Mouse (Mus musculus) spleen, adult 2 months (tissue): ENCODE measurements around the gene Pik3c2b. TPM values are rescaled to one million over a fixed set of nuclear protein-coding genes. Genes with fewer than 3 reads are reported as not detected.

Source experiments
- DNase-seq, 2 experiments: peaks; one replicate each; pipeline versions ENCODE4 v3.0.0 to v3.0.0-alpha.2; 2012 to 2021; ENCODE audit warnings: low spot score in 2 of 2, low read depth in 1 of 2
- H3K27ac ChIP-seq: fragments of 200-500 bp; 2 replicates; pipeline ENCODE4 v1.5.1; 2012; ENCODE audit warnings: low read length, inconsistent platforms; ENCODE audit not compliant: insufficient read depth
- H3K27me3 ChIP-seq: fragments of 200-500 bp; 2 replicates; pipeline ENCODE4 v1.6.1; 2012; ENCODE audit warnings: mild to moderate bottlenecking, moderate library complexity, low read length, inconsistent platforms; ENCODE audit not compliant: control insufficient read depth, insufficient read depth
- H3K36me3 ChIP-seq: fragments of 200-500 bp; 2 replicates; pipeline ENCODE4 v1.6.1; 2012; ENCODE audit warnings: mild to moderate bottlenecking, low read length, inconsistent platforms; ENCODE audit not compliant: control insufficient read depth, insufficient read depth
- H3K4me1 ChIP-seq: fragments of 200-500 bp; 2 replicates; pipeline ENCODE4 v1.6.1; 2011; ENCODE audit warnings: inconsistent platforms; ENCODE audit not compliant: control insufficient read depth, insufficient read depth, insufficient read length
- H3K4me3 ChIP-seq: fragments of 200-500 bp; 2 replicates; pipeline ENCODE4 v1.5.1; 2011; ENCODE audit warnings: mild to moderate bottlenecking, inconsistent platforms; ENCODE audit not compliant: insufficient read depth, insufficient read length; ENCODE audit errors: extremely low read depth
- CTCF ChIP-seq: fragments of 200-500 bp; IDR thresholded peaks from 2 replicates; pipeline ENCODE4 v1.5.1; 2011; ENCODE audit warnings: mild to moderate bottlenecking, inconsistent platforms; ENCODE audit not compliant: insufficient read depth, insufficient read length, insufficient replicate concordance; ENCODE audit errors: extremely low read depth
- POLR2A ChIP-seq: fragments of 200-500 bp; IDR thresholded peaks from 2 replicates; pipeline ENCODE4 v1.6.1; 2011; ENCODE audit warnings: low read depth, low read length, inconsistent platforms
- WGBS: fragments of 180-500 bp; shearing (Covaris S2); methylation state at CpG from one replicate; pipeline ENCODE4 v1.1.7; 2018; 5-methylcytosine and 5-hydroxymethylcytosine counted together
- polyA plus RNA-seq: library from polyadenylated mRNA; depleted of rRNA; stranded (reverse); fragments of >200 nt; gene quantifications from 2 replicates; pipeline ENCODE4 v1.2.3, GENCODE M21; 2012

The Pik3c2b gene
- polyA plus RNA-seq, 1 experiment = 22.2 TPM

- no peak overlapping the region; the same call in 1 of the 2 replicates for H3K4me3 ChIP-seq
- peak in 1 of 2 experiments; percentile 66 for DNase-seq
- H3K36me3 ChIP-seq = peaks cover 6% of the 10 kb centered on the region; the same call in 1 of the 2 replicates
- H3K27me3 ChIP-seq = no peaks in the 10 kb centered on the region
- TF ChIP-seq POLR2A (no peak), CTCF (no peak)
- H3K27ac ChIP-seq = peak overlapping the region; percentile 97
- 32% methylated on average over 11 of the region's 11 CpGs for WGBS
- peaks cover 50% of the 10 kb centered on the region for H3K4me1 ChIP-seq
Measured at GRCm38 (mm10) chr1:133083942-133084625, 38.6 kb downstream of the Pik3c2b start.

GRCm38 (mm10) chr1:133084708-133085416, 39.4 kb downstream of the Pik3c2b start:
- no peak for TF ChIP-seq POLR2A
- no peak for TF ChIP-seq CTCF
- Histone ChIP-seq H3K4me3 (no peak overlapping the region), H3K27ac (peak overlapping the region; percentile 97), H3K36me3 (peaks cover 6% of the 10 kb centered on the region; the same call in 1 of the 2 replicates), H3K4me1 (peaks cover 50% of the 10 kb centered on the region), H3K27me3 (no peaks in the 10 kb centered on the region)
- peak in 1 of 2 experiments; percentile 49 for DNase-seq
- WGBS = 60% methylated on average over 14 of the region's 14 CpGs

GRCm38 (mm10) chr1:133085417-133085742, 39.9 kb downstream of the Pik3c2b start:
- DNase-seq = peak in 1 of 2 experiments; percentile 5
- WGBS = 90% methylated on average over 8 of the region's 8 CpGs
- no peak overlapping the region for H3K4me3 ChIP-seq
- peaks cover 9% of the 10 kb centered on the region for H3K36me3 ChIP-seq
- peak overlapping the region; percentile 97 for H3K27ac ChIP-seq
- peaks cover 50% of the 10 kb centered on the region for H3K4me1 ChIP-seq
- TF ChIP-seq POLR2A (no peak), CTCF (no peak)
- no peaks in the 10 kb centered on the region for H3K27me3 ChIP-seq

GRCm38 (mm10) chr1:133086804-133087203, 41.3 kb downstream of the Pik3c2b start:
- peaks cover 45% of the 10 kb centered on the region for H3K4me1 ChIP-seq
- peaks cover 14% of the 10 kb centered on the region for H3K36me3 ChIP-seq
- no peak for TF ChIP-seq POLR2A
- no peak for TF ChIP-seq CTCF
- no peak overlapping the region for H3K4me3 ChIP-seq
- no peaks in the 10 kb centered on the region for H3K27me3 ChIP-seq
- DNase-seq = peak in 1 of 2 experiments; percentile 4
- 91% methylated on average over 10 of the region's 10 CpGs for WGBS
- peak overlapping the region; percentile 53 for H3K27ac ChIP-seq

GRCm38 (mm10) chr1:133087206-133087905, 41.9 kb downstream of the Pik3c2b start:
- 34% methylated on average over 7 of the region's 7 CpGs for WGBS
- DNase-seq = peak; percentile 54 to 73
- Histone ChIP-seq H3K4me1 (peaks cover 40% of the 10 kb centered on the region; the same call in 1 of the 2 replicates), H3K27ac (peak overlapping the region; percentile 53), H3K4me3 (no peak overlapping the region), H3K36me3 (peaks cover 16% of the 10 kb centered on the region), H3K27me3 (no peaks in the 10 kb centered on the region)
- TF ChIP-seq POLR2A (no peak), CTCF (peak; percentile 80; the same call in 1 of the 2 replicates)

GRCm38 (mm10) chr1:133088196-133088595, 42.7 kb downstream of the Pik3c2b start:
- TF ChIP-seq POLR2A (no peak), CTCF (no peak)
- DNase-seq = peak in 1 of 2 experiments; percentile 7
- H3K4me3 ChIP-seq = no peak overlapping the region
- peaks cover 16% of the 10 kb centered on the region for H3K36me3 ChIP-seq
- WGBS = 94% methylated on average over 10 of the region's 10 CpGs
- no peaks in the 10 kb centered on the region for H3K27me3 ChIP-seq
- peaks cover 36% of the 10 kb centered on the region; the same call in 1 of the 2 replicates for H3K4me1 ChIP-seq
- H3K27ac ChIP-seq = no peak overlapping the region
